Mouse (Mus musculus): ENCODE measurements around the gene C730034F03Rik. TPM values are rescaled to one million over a fixed set of nuclear protein-coding genes. Genes with fewer than 3 reads are reported as not detected.
"Not testable (repeated sequence)": the region's sequence is repeated elsewhere in the genome, so short reads cannot be mapped to it uniquely, and the experiment has no call there.

C730034F03Rik gene
- polyA plus RNA-seq, 1 experiment = not detected

DNA sequence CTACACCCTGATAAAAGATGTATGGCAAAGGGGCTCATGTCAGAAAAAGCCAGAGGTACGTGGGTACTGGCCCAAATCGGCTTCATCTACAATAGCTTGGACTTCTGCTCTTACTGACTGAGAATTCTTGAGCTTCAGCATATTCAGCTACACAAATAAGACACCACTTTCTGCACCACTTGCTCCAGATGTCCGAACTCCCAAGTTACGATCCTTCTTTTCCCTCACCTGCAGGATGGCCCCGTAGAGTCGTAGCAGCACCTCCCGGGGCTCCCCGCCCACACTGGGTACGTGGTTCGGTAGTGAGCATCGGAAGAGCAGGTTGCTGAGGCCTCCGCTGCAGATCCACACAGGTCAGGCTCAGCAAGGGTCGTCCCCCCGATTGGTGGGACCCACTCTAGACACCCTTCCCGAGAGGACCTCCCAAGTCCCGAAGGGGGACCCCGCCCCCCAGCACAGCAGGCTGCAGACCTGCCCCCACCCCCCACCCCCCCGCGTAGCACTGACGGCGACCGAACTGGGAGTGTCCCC is 503 bp upstream of the C730034F03Rik start:
- 5% methylated on average over 22 of the region's 22 CpGs for WGBS
- TF ChIP-seq POLR2A (IDR thresholded peaks at IDR 0.05; ENCODE audit: insufficient read depth, low read depth, low read length) (no peak), CTCF (IDR thresholded peaks at IDR 0.05; ENCODE audit: insufficient read depth, low read depth, low read length) (no peak)
- peak overlapping the region; percentile 87 for H3K4me3 ChIP-seq (ENCODE audit: insufficient read depth, low read depth, low read length)
- no peak overlapping the region for H3K27ac ChIP-seq (ENCODE audit: insufficient read depth, low read depth, low read length)
- no peaks in the 10 kb centered on the region for H3K4me1 ChIP-seq (ENCODE audit: control insufficient read depth, insufficient read depth, low read length)

DNA sequence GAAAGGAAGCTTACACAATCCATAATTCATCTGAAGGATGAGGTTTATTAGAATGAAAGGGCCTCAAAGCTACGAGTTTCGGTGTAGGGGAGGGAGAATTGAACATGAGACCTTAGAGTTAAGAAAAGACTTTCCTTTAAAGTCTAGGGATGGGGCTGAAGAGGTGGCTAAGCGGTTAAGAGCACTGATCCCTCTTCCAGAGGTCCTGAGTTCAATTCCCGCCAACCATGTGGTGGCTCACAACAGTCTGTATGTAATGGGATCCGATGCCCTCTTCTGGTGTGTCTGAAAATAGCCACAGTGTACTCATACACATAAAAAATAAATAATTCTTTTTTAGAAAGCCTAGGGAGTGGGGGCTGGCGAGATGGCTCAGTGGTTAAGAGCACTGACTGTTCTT is 952 bp downstream of the C730034F03Rik start:
- 31% methylated on average over 6 of the region's 6 CpGs for whole genome bisulfite sequencing
- TF ChIP-seq CTCF (IDR thresholded peaks at IDR 0.05; ENCODE audit: insufficient read depth, low read depth, low read length) = no peak
- no peak for TF ChIP-seq POLR2A (IDR thresholded peaks at IDR 0.05; ENCODE audit: insufficient read depth, low read depth, low read length)
- no peaks in the 10 kb centered on the region for H3K4me1 ChIP-seq (ENCODE audit: control insufficient read depth, insufficient read depth, low read length)
- peak overlapping the region; percentile 87 for H3K4me3 ChIP-seq (ENCODE audit: insufficient read depth, low read depth, low read length)
- H3K27ac ChIP-seq (ENCODE audit: insufficient read depth, low read depth, low read length) = no peak overlapping the region

- not testable (repeated sequence) for H3K27ac ChIP-seq (ENCODE audit: insufficient read depth, low read depth, low read length); H3K4me3 ChIP-seq (ENCODE audit: insufficient read depth, low read depth, low read length); H3K4me1 ChIP-seq (ENCODE audit: control insufficient read depth, insufficient read depth, low read length)
- WGBS = 82% methylated on average over 9 of the region's 9 CpGs
Observed at GRCm38 (mm10) chr15:89430771-89431170, 1.4 kb downstream of the C730034F03Rik start.

DNA sequence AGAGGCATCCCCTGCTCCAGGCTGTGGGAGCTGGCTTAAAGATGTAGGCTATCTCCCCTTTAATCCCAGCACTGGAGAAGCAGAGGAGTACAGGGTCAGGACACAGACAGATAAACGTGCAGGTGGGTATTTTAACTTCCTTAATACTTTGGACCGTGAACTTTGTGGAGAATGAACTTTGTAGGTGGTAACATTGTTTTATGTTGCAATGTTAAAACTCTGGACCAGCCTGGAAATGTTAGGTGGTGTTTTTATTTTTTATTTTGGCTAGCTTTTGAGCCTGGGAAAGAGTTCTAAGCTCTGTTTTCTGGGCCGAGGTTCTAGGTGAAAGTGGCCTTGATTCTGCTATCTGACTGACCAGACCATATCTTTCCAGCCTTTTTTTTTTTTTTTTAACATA is 1.9 kb downstream of the C730034F03Rik start:
- Histone ChIP-seq H3K27ac (ENCODE audit: insufficient read depth, low read depth, low read length) (no peak overlapping the region), H3K4me1 (ENCODE audit: control insufficient read depth, insufficient read depth, low read length) (no peaks in the 10 kb centered on the region), H3K4me3 (ENCODE audit: insufficient read depth, low read depth, low read length) (no peak overlapping the region)
- 90% methylated on average over 3 of the region's 3 CpGs for WGBS
- TF ChIP-seq POLR2A (IDR thresholded peaks at IDR 0.05; ENCODE audit: insufficient read depth, low read depth, low read length) (no peak), CTCF (IDR thresholded peaks at IDR 0.05; ENCODE audit: insufficient read depth, low read depth, low read length) (no peak)

- no peaks in the 10 kb centered on the region for H3K4me1 ChIP-seq (ENCODE audit: control insufficient read depth, insufficient read depth, low read length)
- H3K4me3 ChIP-seq (ENCODE audit: insufficient read depth, low read depth, low read length) = no peak overlapping the region
- 94% methylated on average over 6 of the region's 6 CpGs for WGBS
- no peak overlapping the region for H3K27ac ChIP-seq (ENCODE audit: insufficient read depth, low read depth, low read length)
- no peak for TF ChIP-seq POLR2A (IDR thresholded peaks at IDR 0.05; ENCODE audit: insufficient read depth, low read depth, low read length)
- no peak for TF ChIP-seq CTCF (IDR thresholded peaks at IDR 0.05; ENCODE audit: insufficient read depth, low read depth, low read length)
Observed at GRCm38 (mm10) chr15:89431806-89432205, 2.4 kb downstream of the C730034F03Rik start.

DNA sequence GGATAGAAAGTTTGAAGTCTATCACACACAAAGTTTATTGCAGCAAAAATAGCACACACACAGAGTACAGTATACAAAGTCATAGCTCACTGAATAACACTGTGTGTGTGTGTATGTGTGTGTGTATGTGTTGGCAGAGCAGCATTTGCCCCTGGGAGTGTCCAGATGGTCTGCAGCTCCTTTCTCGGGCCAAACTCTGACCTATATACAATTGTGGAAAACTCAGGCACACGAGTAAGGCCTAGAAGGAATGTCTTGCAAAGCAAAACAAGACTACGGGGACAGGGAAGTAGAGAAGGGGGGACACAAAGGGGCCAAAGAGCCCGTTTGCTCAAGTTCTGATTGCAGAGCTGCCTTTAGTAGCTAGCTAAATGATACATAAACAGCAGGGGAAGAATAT is 3.6 kb downstream of the C730034F03Rik start:
- no peaks in the 10 kb centered on the region for H3K4me1 ChIP-seq (ENCODE audit: control insufficient read depth, insufficient read depth, low read length)
- H3K4me3 ChIP-seq (ENCODE audit: insufficient read depth, low read depth, low read length) = no peak overlapping the region
- 76% methylated on average over 4 of the region's 4 CpGs for WGBS
- no peak overlapping the region for H3K27ac ChIP-seq (ENCODE audit: insufficient read depth, low read depth, low read length)
- TF ChIP-seq POLR2A (IDR thresholded peaks at IDR 0.05; ENCODE audit: insufficient read depth, low read depth, low read length) (no peak), CTCF (IDR thresholded peaks at IDR 0.05; ENCODE audit: insufficient read depth, low read depth, low read length) (no peak)

DNA sequence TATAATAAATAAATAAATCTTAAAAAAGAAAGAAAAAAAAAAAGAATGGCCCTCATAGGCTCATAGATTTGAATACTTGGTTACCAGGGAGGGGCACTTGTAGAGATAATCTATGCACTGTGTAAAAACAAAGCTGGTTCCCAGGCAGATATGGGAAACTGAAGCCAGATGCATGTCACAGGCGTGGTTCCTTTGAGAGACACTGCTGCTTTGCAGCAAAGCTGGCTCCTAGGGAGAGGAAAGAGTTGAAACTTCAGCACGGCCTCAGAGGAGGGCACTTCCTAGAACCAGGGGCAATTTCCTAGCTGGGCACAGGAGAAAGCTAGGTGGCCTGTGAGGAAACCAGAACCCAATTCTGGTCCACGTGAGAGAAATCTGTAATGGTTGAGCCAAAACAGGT is 4.7 kb downstream of the C730034F03Rik start:
- WGBS = 74% methylated on average over 3 of the region's 3 CpGs
- Histone ChIP-seq H3K4me3 (ENCODE audit: insufficient read depth, low read depth, low read length) (no peak overlapping the region), H3K27ac (ENCODE audit: insufficient read depth, low read depth, low read length) (no peak overlapping the region), H3K4me1 (ENCODE audit: control insufficient read depth, insufficient read depth, low read length) (no peaks in the 10 kb centered on the region)
- TF ChIP-seq CTCF (IDR thresholded peaks at IDR 0.05; ENCODE audit: insufficient read depth, low read depth, low read length) (no peak), POLR2A (IDR thresholded peaks at IDR 0.05; ENCODE audit: insufficient read depth, low read depth, low read length) (no peak)

- 83% methylated on average over 5 of the region's 5 CpGs for WGBS
Observed at GRCm38 (mm10) chr15:89435878-89436277, 6.5 kb downstream of the C730034F03Rik start.

DNA sequence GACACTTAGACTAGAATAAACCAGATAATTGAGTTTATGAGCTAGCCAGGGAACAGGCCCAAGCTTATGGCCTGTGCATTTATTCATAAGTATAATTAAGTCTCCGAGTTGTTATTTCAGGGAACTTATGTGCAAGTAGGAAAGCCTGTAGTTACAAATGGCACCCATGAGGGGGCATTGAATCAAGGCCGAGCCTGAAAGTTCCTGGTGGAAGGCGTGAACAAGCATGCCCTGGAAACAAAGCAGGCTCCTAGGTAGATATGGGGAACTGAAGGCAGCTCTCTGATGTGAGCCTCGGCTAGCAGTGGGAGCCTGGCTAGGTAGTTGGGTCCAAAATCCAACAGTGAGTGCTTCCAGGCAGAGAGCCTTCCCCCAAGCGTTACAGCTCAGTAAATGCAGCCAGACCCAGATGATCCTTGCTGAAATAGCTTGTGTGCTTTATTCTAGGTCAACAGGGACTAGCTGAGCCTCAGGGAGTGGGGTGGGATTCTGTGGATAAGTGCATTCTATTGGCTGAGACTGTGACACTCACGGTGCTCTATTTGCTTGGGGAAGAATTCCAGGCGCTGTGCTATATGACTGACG is 13.2 kb downstream of the C730034F03Rik start:
- 39% methylated on average over 8 of the region's 8 CpGs for WGBS
- TF ChIP-seq CTCF (IDR thresholded peaks at IDR 0.05; ENCODE audit: insufficient read depth, low read depth, low read length) (no peak), POLR2A (IDR thresholded peaks at IDR 0.05; ENCODE audit: insufficient read depth, low read depth, low read length) (no peak)
- H3K4me1 ChIP-seq (ENCODE audit: control insufficient read depth, insufficient read depth, low read length) = no peaks in the 10 kb centered on the region
- no peak overlapping the region for H3K27ac ChIP-seq (ENCODE audit: insufficient read depth, low read depth, low read length)
- H3K4me3 ChIP-seq (ENCODE audit: insufficient read depth, low read depth, low read length) = no peak overlapping the region

More at GRCm38 (mm10) chr15:89435878-89436277, 6.5 kb downstream of the C730034F03Rik start:
- Histone ChIP-seq H3K27ac (ENCODE audit: insufficient read depth, low read depth, low read length) (no peak overlapping the region), H3K4me3 (ENCODE audit: insufficient read depth, low read depth, low read length) (no peak overlapping the region), H3K4me1 (ENCODE audit: control insufficient read depth, insufficient read depth, low read length) (no peaks in the 10 kb centered on the region)
- no peak for TF ChIP-seq CTCF (IDR thresholded peaks at IDR 0.05; ENCODE audit: insufficient read depth, low read depth, low read length)
- no peak for TF ChIP-seq POLR2A (IDR thresholded peaks at IDR 0.05; ENCODE audit: insufficient read depth, low read depth, low read length)

All from olfactory bulb, adult 2 months (tissue).